Mouse (Mus musculus) testis, adult 2 months (tissue): ENCODE data around the gene Tbck. TPM values are rescaled to one million over a fixed set of nuclear protein-coding genes. Genes with fewer than 3 reads are reported as not detected.

Experiments
- H3K27ac ChIP-seq: fragments of 200-500 bp; 2 replicates; pipeline ENCODE4 v1.5.1; 2012; ENCODE audit warnings: low read depth, low read length; ENCODE audit not compliant: control insufficient read depth, insufficient read depth
- H3K27me3 ChIP-seq: fragments of 200-500 bp; 2 replicates; pipeline ENCODE4 v1.6.1; 2012; ENCODE audit warnings: mild to moderate bottlenecking, low read length, moderate library complexity; ENCODE audit not compliant: control insufficient read depth, insufficient read depth
- H3K36me3 ChIP-seq: fragments of 200-500 bp; 2 replicates; pipeline ENCODE4 v1.6.1; 2012; ENCODE audit warnings: mild to moderate bottlenecking, low read length; ENCODE audit not compliant: control insufficient read depth, insufficient read depth
- H3K4me1 ChIP-seq: fragments of 200-500 bp; 2 replicates; pipeline ENCODE4 v1.6.1; 2012; ENCODE audit warnings: low read length; ENCODE audit not compliant: control insufficient read depth, insufficient read depth
- H3K4me3 ChIP-seq: fragments of 200-500 bp; 2 replicates; pipeline ENCODE4 v1.5.1; 2012; ENCODE audit warnings: low read depth, mild to moderate bottlenecking, low read length, moderate library complexity, mixed read lengths; ENCODE audit not compliant: control insufficient read depth
- CTCF ChIP-seq: fragments of 200-500 bp; IDR thresholded peaks from 2 replicates; pipeline ENCODE4 v1.5.1; 2012; ENCODE audit warnings: low read depth, mild to moderate bottlenecking, inconsistent platforms, low read length, moderate library complexity; ENCODE audit not compliant: control insufficient read depth, insufficient read depth, insufficient replicate concordance
- POLR2A ChIP-seq: fragments of 200-500 bp; IDR thresholded peaks from 2 replicates; pipeline ENCODE4 v1.6.1; 2012; ENCODE audit warnings: low read depth, mild to moderate bottlenecking, inconsistent platforms, low read length, moderate library complexity; ENCODE audit not compliant: control insufficient read depth
- polyA plus RNA-seq: library from polyadenylated mRNA; depleted of rRNA; stranded (reverse); fragments of >200 nt; gene quantifications from 2 replicates; pipeline ENCODE4 v1.2.3, GENCODE M21; 2012

The Tbck gene
- polyA plus RNA-seq, 1 experiment, result 2.3 TPM

GRCm38 (mm10) chr3:132653959-132654358, 30.0 kb upstream of the Tbck start:
- Histone ChIP-seq H3K27me3 (no peaks in the 10 kb centered on the region), H3K4me1 (no peaks in the 10 kb centered on the region), H3K4me3 (no peak overlapping the region), H3K36me3 (no peaks in the 10 kb centered on the region), H3K27ac (no peak overlapping the region)
- no peak for TF ChIP-seq POLR2A
- TF ChIP-seq CTCF, result no peak

DNA sequence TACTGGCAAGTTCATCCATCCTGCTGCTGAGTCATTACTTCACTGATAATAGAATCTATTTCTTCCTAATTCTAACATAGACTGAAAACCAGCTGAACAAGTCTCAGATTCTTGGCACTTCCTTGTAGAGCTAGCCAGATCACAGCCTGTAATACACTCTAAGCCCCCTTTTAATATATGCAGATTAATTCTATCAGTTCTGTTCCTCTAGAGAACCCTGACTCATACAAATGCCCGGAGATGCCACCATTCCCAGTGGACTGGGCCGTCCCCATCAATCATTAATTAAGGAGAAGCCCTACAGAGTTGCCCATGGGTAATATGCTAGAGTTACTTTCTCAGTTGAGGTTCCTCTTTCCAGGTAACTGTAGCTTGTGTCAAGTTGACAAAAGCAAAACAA, 28.0 kb upstream of the Tbck start:
- no peaks in the 10 kb centered on the region for H3K4me1 ChIP-seq
- no peak overlapping the region for H3K4me3 ChIP-seq
- no peak for TF ChIP-seq CTCF
- TF ChIP-seq POLR2A, result no peak
- H3K27me3 ChIP-seq, result no peaks in the 10 kb centered on the region
- H3K27ac ChIP-seq, result no peak overlapping the region
- H3K36me3 ChIP-seq, result peaks cover 1% of the 10 kb centered on the region; the same call in 1 of the 2 replicates

DNA sequence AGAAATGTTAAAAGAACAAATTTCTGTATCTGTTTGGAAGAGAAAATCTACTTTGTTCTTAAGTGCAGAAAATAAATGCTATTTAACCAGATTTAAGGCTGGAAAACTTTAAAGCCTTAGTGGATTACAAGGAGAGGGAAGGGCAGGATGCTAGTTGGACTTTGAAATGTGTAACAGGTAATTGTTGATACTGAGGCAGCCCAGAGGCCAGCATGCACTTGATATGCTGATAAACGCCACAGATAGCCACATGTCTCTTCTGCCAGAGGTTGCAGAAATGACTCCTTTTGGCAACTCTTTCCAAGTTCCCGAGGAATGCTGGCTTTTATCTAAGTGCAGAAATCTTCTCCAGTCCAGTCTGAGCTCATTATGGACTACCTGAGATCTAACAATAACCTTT, 6.5 kb upstream of the Tbck start:
- TF ChIP-seq CTCF, result no peak
- TF ChIP-seq POLR2A, result no peak
- no peak overlapping the region for H3K27ac ChIP-seq
- H3K36me3 ChIP-seq, result no peaks in the 10 kb centered on the region
- H3K4me3 ChIP-seq, result no peak overlapping the region
- no peaks in the 10 kb centered on the region for H3K4me1 ChIP-seq
- no peaks in the 10 kb centered on the region for H3K27me3 ChIP-seq

GRCm38 (mm10) chr3:132684231-132684928, 436 bp downstream of the Tbck start, which contains the start of gene Aimp1:
Gene Aimp1, minus strand, starts transcription at chr3:132684370.
- peaks cover 2% of the 10 kb centered on the region; the same call in 1 of the 2 replicates for H3K4me1 ChIP-seq
- no peaks in the 10 kb centered on the region for H3K27me3 ChIP-seq
- no peak for TF ChIP-seq POLR2A
- no peak for TF ChIP-seq CTCF
- peak within 1 kb of the TSS; percentile 88 for H3K4me3 ChIP-seq
- no peaks in the 10 kb centered on the region for H3K36me3 ChIP-seq
- peak within 1 kb of the TSS; percentile 91 for H3K27ac ChIP-seq

DNA sequence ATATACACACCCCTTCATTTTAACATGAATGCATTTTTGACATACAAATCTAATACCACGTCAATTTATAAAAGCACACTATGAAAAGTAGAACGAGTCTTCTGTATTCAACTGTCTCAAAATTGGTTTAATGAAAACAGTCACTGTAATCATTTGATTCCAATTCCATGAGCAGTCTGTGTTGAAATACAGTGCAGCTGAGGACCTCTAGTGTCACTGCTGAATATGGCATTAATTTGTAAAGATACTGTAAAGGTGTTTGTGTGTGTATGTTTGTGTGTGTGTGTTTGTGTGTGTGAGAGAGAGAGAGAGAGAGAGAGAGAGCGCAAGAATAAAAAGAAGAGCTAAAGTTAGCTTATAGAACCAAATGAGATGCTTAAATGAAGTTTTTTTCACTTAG, 17.4 kb downstream of the Tbck start:
- TF ChIP-seq CTCF (no peak), POLR2A (no peak)
- Histone ChIP-seq H3K36me3 (no peaks in the 10 kb centered on the region), H3K27me3 (no peaks in the 10 kb centered on the region), H3K4me1 (no peaks in the 10 kb centered on the region), H3K4me3 (no peak overlapping the region), H3K27ac (no peak overlapping the region)

DNA sequence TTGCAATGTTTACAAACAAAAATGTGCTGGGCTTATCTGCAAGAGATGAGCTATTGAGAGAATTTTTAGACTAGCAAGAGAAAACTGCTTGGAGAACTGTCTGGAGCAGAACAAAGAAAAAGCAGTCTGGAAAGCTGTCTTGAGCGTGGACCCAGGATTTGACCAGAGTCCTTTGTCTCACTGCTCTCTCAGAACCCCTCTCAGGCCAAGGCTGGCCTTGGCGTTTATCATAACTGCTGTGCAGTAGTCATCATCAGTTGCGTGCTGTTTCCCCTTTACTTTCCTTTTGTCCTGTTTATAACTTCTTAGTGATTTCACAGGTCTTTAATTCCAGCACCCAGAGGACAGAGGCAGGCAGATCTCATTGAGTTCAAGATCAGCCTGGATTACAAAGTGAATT, 20.3 kb downstream of the Tbck start:
- Histone ChIP-seq H3K4me3 (no peak overlapping the region), H3K36me3 (no peaks in the 10 kb centered on the region), H3K27ac (no peak overlapping the region), H3K27me3 (no peaks in the 10 kb centered on the region), H3K4me1 (no peaks in the 10 kb centered on the region)
- no peak for TF ChIP-seq CTCF
- TF ChIP-seq POLR2A, result no peak

GRCm38 (mm10) chr3:132706977-132707376, 23.0 kb downstream of the Tbck start:
- no peaks in the 10 kb centered on the region for H3K36me3 ChIP-seq
- TF ChIP-seq CTCF (no peak), POLR2A (no peak)
- H3K4me3 ChIP-seq, result no peak overlapping the region
- H3K27ac ChIP-seq, result no peak overlapping the region
- H3K27me3 ChIP-seq, result no peaks in the 10 kb centered on the region
- no peaks in the 10 kb centered on the region for H3K4me1 ChIP-seq

DNA sequence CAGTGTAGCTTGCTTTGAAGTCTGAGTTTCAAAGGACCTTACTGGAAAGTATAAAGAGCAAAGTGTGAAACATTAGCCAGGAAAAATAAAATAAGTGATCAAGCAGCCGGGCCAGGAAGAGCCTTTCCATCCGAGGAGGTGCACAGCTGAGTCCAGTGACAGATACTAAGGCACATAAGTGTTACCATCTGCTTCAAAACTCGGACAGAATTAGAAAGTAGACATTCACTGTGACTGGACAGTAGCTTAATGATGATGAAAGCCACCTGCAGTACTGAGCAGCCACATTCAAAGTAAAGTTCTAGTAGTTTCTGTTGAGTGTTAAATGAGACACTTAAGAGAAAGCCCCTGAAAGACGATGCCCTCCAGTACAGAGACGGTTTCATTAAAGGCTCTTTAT, 30.0 kb downstream of the Tbck start:
- TF ChIP-seq CTCF (no peak), POLR2A (no peak)
- H3K27ac ChIP-seq, result no peak overlapping the region
- no peak overlapping the region for H3K4me3 ChIP-seq
- H3K4me1 ChIP-seq, result no peaks in the 10 kb centered on the region
- H3K27me3 ChIP-seq, result no peaks in the 10 kb centered on the region
- H3K36me3 ChIP-seq, result no peaks in the 10 kb centered on the region

- TF ChIP-seq CTCF (no peak), POLR2A (no peak)
- Histone ChIP-seq H3K4me1 (no peaks in the 10 kb centered on the region), H3K27me3 (no peaks in the 10 kb centered on the region), H3K4me3 (no peak overlapping the region), H3K27ac (no peak overlapping the region), H3K36me3 (no peaks in the 10 kb centered on the region)
These were observed 33.4 kb downstream of the Tbck start for GRCm38 (mm10) chr3:132717316-132717715.
